Mouse (Mus musculus): ENCODE data around the gene Jdp2. TPM values are rescaled to one million over a fixed set of nuclear protein-coding genes. Genes with fewer than 3 reads are reported as not detected.
"Not testable (repeated sequence)": the region's sequence is repeated elsewhere in the genome, so short reads cannot be mapped to it uniquely, and the experiment has no call there.

The Jdp2 gene
- total RNA-seq, 1 experiment from 2014 or later = 28.2 TPM

DNA sequence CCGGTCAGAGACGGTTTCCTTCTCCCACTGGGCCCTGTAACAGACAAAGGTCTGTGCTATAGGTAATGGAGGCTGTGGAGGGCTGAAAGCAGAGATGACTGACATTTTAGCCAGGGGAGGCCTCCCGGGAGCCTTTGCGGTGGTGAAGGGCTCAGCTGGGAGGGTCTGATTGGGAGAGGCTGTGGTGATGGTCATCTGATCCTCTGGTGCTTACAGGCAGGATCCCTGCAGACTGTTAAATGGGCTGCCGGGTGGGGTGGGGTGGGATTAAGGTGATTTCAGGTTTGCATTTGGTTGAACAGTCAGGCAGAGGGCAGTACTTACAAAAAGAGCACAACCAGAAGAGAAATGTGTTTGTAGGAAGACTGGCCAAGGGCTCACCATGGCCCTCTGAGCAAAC is 27.0 kb downstream of the Jdp2 start:
- no peak for ATAC-seq (replicated peaks; ENCODE audit: insufficient number of reproducible peaks, low FRiP score, low TSS enrichment, poor library complexity, severe bottlenecking)

- ATAC-seq (replicated peaks; ENCODE audit: insufficient number of reproducible peaks, low FRiP score, low TSS enrichment, poor library complexity, severe bottlenecking) = 0 out of 2 replicates have a peak, but pooled peaks have one; percentile 37
Measured at GRCm38 (mm10) chr12:85629661-85630481, 31.0 kb downstream of the Jdp2 start.

DNA sequence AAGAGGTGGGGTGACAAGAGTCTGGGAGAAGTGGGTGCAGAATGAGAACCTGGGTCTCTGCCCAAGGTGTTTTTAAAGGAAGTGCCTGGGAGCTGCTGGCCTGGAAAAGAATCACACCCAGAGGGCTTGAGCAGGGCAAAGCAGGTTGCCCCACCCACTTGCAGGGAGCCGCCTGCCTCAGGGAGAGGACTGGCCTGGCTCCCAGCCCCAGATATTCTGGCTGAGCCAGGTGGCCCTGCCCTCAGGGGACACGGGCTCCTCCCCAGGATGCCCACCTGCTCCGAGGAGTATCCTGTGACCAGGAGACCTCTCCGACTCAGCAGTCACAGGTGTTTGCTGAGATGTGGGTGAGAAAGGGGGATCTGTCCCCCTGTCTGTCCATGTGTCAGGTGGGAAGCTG is 32.4 kb downstream of the Jdp2 start:
- no peak for ATAC-seq (replicated peaks; ENCODE audit: insufficient number of reproducible peaks, low FRiP score, low TSS enrichment, poor library complexity, severe bottlenecking)

GRCm38 (mm10) chr12:85632321-85632720 is 33.5 kb downstream of the Jdp2 start:
- no peak for ATAC-seq (replicated peaks; ENCODE audit: insufficient number of reproducible peaks, low FRiP score, low TSS enrichment, poor library complexity, severe bottlenecking)

GRCm38 (mm10) chr12:85637932-85638331 is 39.1 kb downstream of the Jdp2 start:
- ATAC-seq (replicated peaks; ENCODE audit: insufficient number of reproducible peaks, low FRiP score, low TSS enrichment, poor library complexity, severe bottlenecking) = no peak

DNA sequence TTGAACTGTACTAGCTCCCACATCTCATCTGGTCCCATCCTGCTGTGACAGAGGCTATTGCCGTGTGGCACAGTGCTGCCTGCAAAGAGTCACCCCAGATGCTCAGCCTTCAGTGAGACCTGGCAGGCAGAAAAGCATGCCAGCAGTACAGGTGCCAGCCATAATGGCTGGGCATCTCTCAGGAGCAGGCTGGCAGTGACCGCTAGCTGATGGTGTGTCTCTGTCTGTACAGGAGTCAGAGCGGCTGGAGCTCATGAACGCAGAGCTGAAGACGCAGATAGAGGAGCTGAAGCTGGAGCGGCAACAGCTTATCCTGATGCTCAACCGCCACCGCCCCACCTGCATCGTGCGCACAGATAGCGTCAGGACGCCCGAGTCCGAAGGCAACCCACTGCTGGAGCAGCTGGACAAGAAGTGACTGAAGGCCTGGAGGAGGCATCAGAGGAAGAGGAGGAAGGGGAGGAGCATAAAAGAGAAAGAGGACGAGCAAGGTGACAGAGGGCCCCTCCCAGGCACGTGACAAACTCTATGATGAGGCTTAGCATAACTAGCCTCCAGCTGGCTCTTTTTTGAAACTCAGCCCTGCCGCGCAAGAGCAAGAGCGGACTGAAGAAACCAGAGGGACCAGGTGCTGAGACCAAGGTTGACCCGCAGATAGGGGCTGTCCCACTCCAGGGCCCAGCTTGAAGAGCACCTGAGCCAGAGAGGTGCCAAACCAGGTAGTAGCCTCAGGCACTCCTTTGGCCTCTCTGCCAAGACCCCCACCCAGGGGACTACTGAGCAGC is 39.9 kb downstream of the Jdp2 start:
- no peak for ATAC-seq (replicated peaks; ENCODE audit: insufficient number of reproducible peaks, low FRiP score, low TSS enrichment, poor library complexity, severe bottlenecking)

GRCm38 (mm10) chr12:85639326-85640008 is 40.6 kb downstream of the Jdp2 start:
- ATAC-seq (replicated peaks; ENCODE audit: insufficient number of reproducible peaks, low FRiP score, low TSS enrichment, poor library complexity, severe bottlenecking) = no peak

DNA sequence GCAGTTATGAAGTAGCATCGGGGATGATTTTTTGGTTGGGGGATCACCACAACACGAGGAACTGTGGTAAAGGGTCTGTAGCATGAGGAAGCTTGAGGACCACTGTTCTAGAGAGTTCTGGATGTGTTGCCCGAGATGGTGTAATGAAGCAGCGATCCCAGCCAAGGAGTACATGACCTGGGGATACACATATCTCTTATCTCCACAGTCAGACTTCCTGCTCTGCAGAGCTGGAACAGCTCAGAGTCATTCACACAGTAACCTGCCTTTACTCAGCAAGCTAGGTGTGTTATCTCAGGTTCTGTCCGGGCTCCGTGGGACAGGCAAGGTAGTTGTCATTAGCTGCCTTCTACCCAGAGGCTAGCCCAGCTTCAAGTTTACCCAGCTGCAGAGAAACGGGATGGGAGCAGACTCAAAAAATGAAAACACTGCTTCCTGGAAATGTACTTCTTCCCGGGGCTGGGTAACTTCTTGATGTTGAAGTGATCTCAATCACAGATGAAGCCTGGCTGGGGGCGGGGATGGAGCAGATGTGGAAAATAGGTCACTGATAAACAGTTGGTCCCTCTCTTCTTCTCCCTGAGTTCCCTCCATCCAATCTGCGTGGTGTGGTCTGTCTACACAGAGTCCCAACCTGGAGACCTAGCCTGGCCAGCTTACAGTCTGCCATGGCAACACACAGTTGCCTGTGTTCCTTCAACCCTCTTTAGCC is 42.2 kb downstream of the Jdp2 start:
- ATAC-seq (replicated peaks; ENCODE audit: insufficient number of reproducible peaks, low FRiP score, low TSS enrichment, poor library complexity, severe bottlenecking) = no peak

DNA sequence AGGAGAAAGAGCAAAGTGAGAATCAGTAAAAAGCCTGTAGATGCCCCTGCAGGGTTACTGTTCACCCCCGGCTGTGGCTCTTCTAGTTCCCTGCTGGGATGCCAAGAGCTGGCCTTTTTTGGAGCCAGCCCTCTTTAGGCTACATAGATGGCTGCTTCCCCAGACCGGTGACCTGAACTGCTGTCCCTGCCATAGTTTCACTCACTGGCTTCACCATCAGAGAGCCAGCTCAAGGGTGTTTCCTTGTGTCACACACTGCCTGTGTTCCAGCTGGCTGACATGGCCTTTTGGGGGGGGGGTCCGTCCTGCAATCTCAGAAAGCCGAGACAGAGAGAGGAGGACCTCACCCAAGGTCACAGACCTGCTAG is 42.7 kb downstream of the Jdp2 start:
- ATAC-seq (replicated peaks; ENCODE audit: insufficient number of reproducible peaks, low FRiP score, low TSS enrichment, poor library complexity, severe bottlenecking) = no peak

DNA sequence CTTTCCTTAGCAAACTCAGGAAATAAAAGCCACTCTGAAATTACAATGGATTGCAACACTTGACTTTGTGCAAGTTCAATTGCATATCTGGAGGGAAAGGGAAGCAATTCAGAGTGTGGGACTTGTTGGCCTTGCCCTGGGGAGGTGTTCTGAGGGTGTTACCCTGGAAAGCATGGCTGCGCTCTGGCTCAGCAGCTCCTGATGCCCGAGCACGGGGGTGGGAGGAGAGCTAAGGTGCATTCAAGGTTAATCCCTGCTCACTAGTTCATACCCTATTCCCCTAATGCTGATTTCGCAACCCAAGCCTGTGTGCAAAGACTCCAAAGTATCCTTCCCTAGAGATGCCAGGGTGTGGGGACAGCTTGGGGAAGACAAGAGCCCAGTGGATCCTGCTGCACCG is 44.9 kb downstream of the Jdp2 start:
- ATAC-seq (replicated peaks; ENCODE audit: insufficient number of reproducible peaks, low FRiP score, low TSS enrichment, poor library complexity, severe bottlenecking) = no peak

GRCm38 (mm10) chr12:85645664-85646063 is 46.8 kb downstream of the Jdp2 start:
- ATAC-seq (replicated peaks; ENCODE audit: insufficient number of reproducible peaks, low FRiP score, low TSS enrichment, poor library complexity, severe bottlenecking) = no peak

DNA sequence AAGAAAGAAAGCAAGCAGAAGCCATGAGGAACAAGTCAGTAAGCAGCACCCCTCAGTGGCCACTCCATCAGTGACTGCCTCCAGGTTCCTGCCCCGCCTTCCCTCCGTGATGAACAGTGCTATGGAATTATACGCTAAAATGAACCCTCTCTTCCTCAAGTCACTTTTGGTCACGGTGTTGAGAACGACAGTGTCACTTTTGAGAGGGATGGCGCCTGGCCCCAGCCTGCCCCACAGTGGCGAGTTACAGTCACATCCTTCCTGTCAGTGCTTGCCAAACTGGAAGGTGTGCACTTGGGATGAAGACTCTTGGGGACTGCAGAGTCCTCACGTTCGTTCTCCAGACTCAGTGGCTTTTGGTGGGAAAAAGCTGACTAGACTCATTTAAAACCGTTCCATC is 48.5 kb downstream of the Jdp2 start:
- ATAC-seq (replicated peaks; ENCODE audit: insufficient number of reproducible peaks, low FRiP score, low TSS enrichment, poor library complexity, severe bottlenecking) = no peak

GRCm38 (mm10) chr12:85647955-85648354 is 49.1 kb downstream of the Jdp2 start:
- ATAC-seq (replicated peaks; ENCODE audit: insufficient number of reproducible peaks, low FRiP score, low TSS enrichment, poor library complexity, severe bottlenecking) = peak; percentile 83

GRCm38 (mm10) chr12:85659319-85659718 is 60.5 kb downstream of the Jdp2 start:
- peak; percentile 79 for ATAC-seq (replicated peaks; ENCODE audit: insufficient number of reproducible peaks, low FRiP score, low TSS enrichment, poor library complexity, severe bottlenecking)

GRCm38 (mm10) chr12:85660855-85661254 is 62.0 kb downstream of the Jdp2 start:
- ATAC-seq (replicated peaks; ENCODE audit: insufficient number of reproducible peaks, low FRiP score, low TSS enrichment, poor library complexity, severe bottlenecking) = no peak

- not testable (repeated sequence) for ATAC-seq (replicated peaks; ENCODE audit: insufficient number of reproducible peaks, low FRiP score, low TSS enrichment, poor library complexity, severe bottlenecking)
Measured at GRCm38 (mm10) chr12:85662232-85662631, 63.4 kb downstream of the Jdp2 start.

GRCm38 (mm10) chr12:85662896-85663295 is 64.1 kb downstream of the Jdp2 start:
- peak; percentile 57; the same call in 1 of the 2 replicates for ATAC-seq (replicated peaks; ENCODE audit: insufficient number of reproducible peaks, low FRiP score, low TSS enrichment, poor library complexity, severe bottlenecking)

GRCm38 (mm10) chr12:85666112-85666511 is 67.3 kb downstream of the Jdp2 start:
- ATAC-seq (replicated peaks; ENCODE audit: insufficient number of reproducible peaks, low FRiP score, low TSS enrichment, poor library complexity, severe bottlenecking) = no peak

GRCm38 (mm10) chr12:85667071-85667470 is 68.2 kb downstream of the Jdp2 start:
- ATAC-seq (replicated peaks; ENCODE audit: insufficient number of reproducible peaks, low FRiP score, low TSS enrichment, poor library complexity, severe bottlenecking) = no peak
